Mouse (Mus musculus) spleen, adult 2 months (tissue): ENCODE results near the gene Tmem156.

ENCODE experiments used
- CTCF ChIP-seq: fragments of 200-500 bp; IDR thresholded peaks from 2 replicates; pipeline ENCODE4 v1.5.1; 2011; ENCODE audit warnings: mild to moderate bottlenecking, inconsistent platforms; ENCODE audit not compliant: insufficient read depth, insufficient read length, insufficient replicate concordance; ENCODE audit errors: extremely low read depth
- POLR2A ChIP-seq: fragments of 200-500 bp; IDR thresholded peaks from 2 replicates; pipeline ENCODE4 v1.6.1; 2011; ENCODE audit warnings: low read depth, low read length, inconsistent platforms

GRCm38 (mm10) chr5:65101621-65102020, 9.7 kb upstream of the Tmem156 start:
- TF ChIP-seq CTCF (no peak), POLR2A (no peak)
